Mouse (Mus musculus) forebrain, postnatal 0 days (tissue): ENCODE data around the gene Pi4kb. TPM values are rescaled to one million over a fixed set of nuclear protein-coding genes. Genes with fewer than 3 reads are reported as not detected.

ENCODE experiments used
- ATAC-seq: fragments of 200-750 bp; cut with Nextera tagmentation; 2 replicates; pipeline ENCODE4 v1.8.0; 2017; ENCODE audit warnings: mild to moderate bottlenecking, moderate library complexity
- DNase-seq: peaks from one replicate; pipeline ENCODE4 v3.0.0-alpha.2; 2015
- H3K27ac ChIP-seq: fragments of 300-500 bp; sonication (generic); 2 replicates; pipeline ENCODE4 v1.5.1; 2014; ENCODE audit warnings: low read depth, mild to moderate bottlenecking, antibody characterized with exemption, low read length, moderate library complexity, mixed read lengths
- H3K27me3 ChIP-seq: fragments of 300-500 bp; sonication (generic); 2 replicates; pipeline ENCODE4 v1.6.1; 2014; ENCODE audit warnings: mild to moderate bottlenecking, low read length, mixed read lengths; ENCODE audit not compliant: insufficient read depth
- H3K36me3 ChIP-seq: fragments of 300-500 bp; sonication (generic); 2 replicates; pipeline ENCODE4 v1.6.1; 2014; ENCODE audit warnings: mild to moderate bottlenecking, moderate library complexity; ENCODE audit not compliant: insufficient read depth
- H3K4me1 ChIP-seq: fragments of 300-500 bp; sonication (generic); 2 replicates; pipeline ENCODE4 v1.6.1; 2014; ENCODE audit warnings: antibody characterized with exemption; ENCODE audit not compliant: insufficient read depth
- H3K4me2 ChIP-seq: fragments of 300-500 bp; sonication (generic); 2 replicates; pipeline ENCODE4 v1.6.1; 2014; ENCODE audit warnings: low read depth, mild to moderate bottlenecking, moderate library complexity
- H3K4me3 ChIP-seq: fragments of 300-500 bp; sonication (generic); 2 replicates; pipeline ENCODE4 v1.5.1; 2014; ENCODE audit warnings: low read depth, low read length, mixed read lengths
- H3K9ac ChIP-seq: fragments of 300-500 bp; sonication (generic); 2 replicates; pipeline ENCODE4 v1.6.1; 2014; ENCODE audit warnings: mild to moderate bottlenecking
- H3K9me3 ChIP-seq: fragments of 300-500 bp; sonication (generic); 2 replicates; pipeline ENCODE4 v1.6.1; 2016; ENCODE audit warnings: low read length
- CTCF ChIP-seq: sonication (generic); IDR thresholded peaks from 2 replicates; pipeline ENCODE4 v1.5.1; 2016; ENCODE audit warnings: antibody characterized with exemption, control low read depth, low read depth
- WGBS: fragments of 180-500 bp; shearing (Covaris S2); extraction: QIAGEN DNeasy Blood & Tissue Kit; methylation state at CpG from one replicate; pipeline ENCODE4 v1.1.7; 2014; 5-methylcytosine and 5-hydroxymethylcytosine counted together
- polyA plus RNA-seq: library from polyadenylated mRNA; unstranded; fragments of >200 nt; fragmentation: Nextera tagmentation; extraction: Ambion mirVana; gene quantifications from 2 replicates; pipeline ENCODE4 v1.2.1, GENCODE M21; 2015
- total RNA-seq: library from RNA; depleted of rRNA; stranded (reverse); fragments of >200 nt; gene quantifications from 2 replicates; pipeline ENCODE4 v1.2.3, GENCODE M21; 2014

Gene Pi4kb
- total and polyA plus RNA-seq, 2 experiments from 2014 or later: 24.6 to 79.8 TPM

DNA sequence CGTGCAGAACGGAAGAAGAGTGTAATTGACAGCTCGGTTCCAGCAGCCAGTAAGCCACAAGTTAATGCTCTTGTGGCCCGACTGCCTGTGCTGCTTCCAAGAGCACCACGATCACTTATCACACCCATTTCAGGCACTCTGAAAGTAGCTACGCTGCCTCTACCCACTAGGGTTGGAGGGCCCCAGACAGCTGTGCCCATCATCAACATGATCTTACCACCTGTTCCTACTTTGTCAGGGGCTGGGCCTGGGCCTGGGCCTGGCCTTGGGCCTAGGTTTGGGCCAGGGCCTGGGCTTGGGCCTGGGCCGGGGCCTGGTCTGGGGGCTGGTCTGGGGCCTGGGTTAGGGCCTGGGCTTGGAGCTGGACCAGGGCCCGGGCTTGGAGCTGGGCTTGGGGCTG lies 16.2 kb upstream of the Pi4kb start:
- Histone ChIP-seq H3K27ac (no peak overlapping the region), H3K27me3 (no peaks in the 10 kb centered on the region), H3K4me3 (no peak overlapping the region), H3K4me1 (0 out of 2 replicates have a peak, but pooled peaks cover 7% of the 10 kb centered on the region), H3K9ac (no peak overlapping the region), H3K4me2 (no peak overlapping the region), H3K9me3 (no peaks in the 10 kb centered on the region), H3K36me3 (peaks cover 32% of the 10 kb centered on the region; the same call in 1 of the 2 replicates)
- no peak for TF ChIP-seq CTCF
- DNase-seq: no peak
- WGBS: 92% methylated on average over 8 of the region's 8 CpGs
- ATAC-seq: no peak

- Histone ChIP-seq H3K27ac (no peak overlapping the region), H3K4me1 (0 out of 2 replicates have a peak, but pooled peaks cover 7% of the 10 kb centered on the region), H3K9me3 (no peaks in the 10 kb centered on the region), H3K4me2 (no peak overlapping the region), H3K27me3 (no peaks in the 10 kb centered on the region), H3K36me3 (peaks cover 32% of the 10 kb centered on the region; the same call in 1 of the 2 replicates), H3K4me3 (no peak overlapping the region), H3K9ac (no peak overlapping the region)
- 47% methylated on average over 8 of the region's 8 CpGs for WGBS
- ATAC-seq (no peak), DNase-seq (no peak)
- no peak for TF ChIP-seq CTCF
Observed at GRCm38 (mm10) chr3:94959871-94960270, 14.7 kb upstream of the Pi4kb start.

DNA sequence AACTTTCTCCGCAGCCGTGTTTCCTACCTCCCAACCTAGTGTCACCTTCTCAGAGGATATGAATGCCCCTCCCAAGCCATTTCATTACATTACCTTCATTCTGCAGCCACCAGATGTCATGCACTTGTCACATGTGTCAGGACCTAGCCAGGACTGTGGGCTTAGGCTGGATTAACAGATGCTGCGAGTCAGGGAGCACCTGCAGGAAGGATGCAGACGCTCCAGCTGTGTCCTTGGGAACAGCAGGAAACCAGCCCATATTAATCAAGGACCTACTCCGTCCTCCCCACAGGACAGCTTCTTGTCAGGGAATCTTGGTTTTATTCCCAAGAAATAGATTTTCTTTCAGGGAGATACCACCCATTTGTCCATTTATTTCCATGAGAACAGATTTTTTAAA lies 14.2 kb upstream of the Pi4kb start:
- DNase-seq (no peak), ATAC-seq (no peak)
- Histone ChIP-seq H3K36me3 (peaks cover 32% of the 10 kb centered on the region; the same call in 1 of the 2 replicates), H3K9ac (no peak overlapping the region), H3K27me3 (no peaks in the 10 kb centered on the region), H3K27ac (no peak overlapping the region), H3K4me3 (no peak overlapping the region), H3K9me3 (no peaks in the 10 kb centered on the region), H3K4me1 (0 out of 2 replicates have a peak, but pooled peaks cover 2% of the 10 kb centered on the region), H3K4me2 (no peak overlapping the region)
- TF ChIP-seq CTCF: no peak
- WGBS: 59% methylated on average over 5 of the region's 5 CpGs

DNA sequence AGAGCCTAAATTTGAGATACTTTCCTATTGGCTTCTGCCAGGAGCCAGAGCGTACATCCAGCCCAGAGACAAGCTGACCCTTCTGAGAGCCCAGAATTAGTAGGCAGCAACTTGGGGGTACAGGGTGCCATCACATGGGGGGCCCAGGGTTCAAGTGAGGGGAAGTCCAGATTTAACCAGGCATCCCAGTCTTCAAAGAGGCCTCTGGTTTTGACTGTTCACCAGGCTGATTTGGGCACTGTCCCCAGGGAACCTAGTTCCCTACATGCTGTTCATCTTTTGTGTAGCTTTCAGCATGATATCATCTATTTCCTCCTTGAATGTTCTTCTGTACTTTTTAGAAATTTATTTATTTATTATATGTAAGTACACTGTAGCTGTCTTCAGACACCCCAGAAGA lies 9.5 kb upstream of the Pi4kb start:
- H3K27me3 ChIP-seq: no peaks in the 10 kb centered on the region
- no peaks in the 10 kb centered on the region for H3K4me1 ChIP-seq
- no peak overlapping the region for H3K4me2 ChIP-seq
- no peak overlapping the region for H3K4me3 ChIP-seq
- H3K36me3 ChIP-seq: no peaks in the 10 kb centered on the region
- no peak for TF ChIP-seq CTCF
- 94% methylated on average over 1 of the region's 1 CpGs for WGBS
- no peak for ATAC-seq
- H3K27ac ChIP-seq: no peak overlapping the region
- no peak overlapping the region for H3K9ac ChIP-seq
- DNase-seq: no peak
- no peaks in the 10 kb centered on the region for H3K9me3 ChIP-seq

DNA sequence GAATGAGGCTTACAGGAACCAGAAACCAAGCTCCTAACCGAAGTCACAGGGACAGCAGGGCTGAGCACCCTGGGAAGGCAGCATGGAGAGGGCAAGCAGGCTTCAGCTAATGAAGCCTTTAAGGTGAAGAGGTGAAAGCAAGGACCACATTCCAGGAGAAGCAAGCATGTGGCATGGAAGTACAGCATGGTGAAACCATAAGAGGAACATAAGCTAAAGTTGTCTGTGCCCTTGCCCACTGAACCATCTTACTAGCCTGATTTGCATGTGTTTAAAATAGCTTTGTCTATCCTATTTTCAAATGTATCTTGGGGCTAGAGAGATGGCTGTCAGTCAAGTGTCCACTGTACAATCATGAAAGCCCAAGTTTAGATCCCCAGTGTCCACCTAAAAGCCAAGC lies 8.7 kb upstream of the Pi4kb start:
- H3K4me1 ChIP-seq: no peaks in the 10 kb centered on the region
- no peak overlapping the region for H3K9ac ChIP-seq
- 66% methylated on average over 1 of the region's 1 CpGs for WGBS

DNA sequence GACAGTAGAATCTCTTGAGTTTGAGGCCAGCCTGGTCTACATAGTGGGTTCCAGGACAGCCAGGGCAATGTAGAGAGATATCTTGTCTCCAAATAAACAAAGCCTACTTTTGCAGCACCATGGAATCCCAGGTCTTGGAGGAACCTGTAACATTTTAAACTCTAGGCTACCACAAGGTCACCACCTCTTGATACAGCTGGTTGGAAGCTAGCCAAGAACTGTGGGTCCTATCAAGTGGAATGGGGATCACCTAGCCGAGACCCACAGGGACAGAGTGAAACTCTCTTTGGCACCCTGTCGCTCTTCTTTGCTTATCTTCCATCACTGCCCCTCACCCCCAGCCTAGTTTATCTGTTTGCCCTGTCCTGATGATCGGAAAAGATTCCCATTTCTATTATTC lies 2.0 kb upstream of the Pi4kb start:
- H3K9ac ChIP-seq: no peak overlapping the region
- DNase-seq (no peak), ATAC-seq (no peak)
- H3K4me3 ChIP-seq: no peak overlapping the region
- TF ChIP-seq CTCF: no peak
- H3K36me3 ChIP-seq: no peaks in the 10 kb centered on the region
- H3K9me3 ChIP-seq: no peaks in the 10 kb centered on the region
- 90% methylated on average over 3 of the region's 3 CpGs for WGBS
- no peak overlapping the region for H3K4me2 ChIP-seq
- H3K4me1 ChIP-seq: peaks cover 12% of the 10 kb centered on the region
- H3K27me3 ChIP-seq: no peaks in the 10 kb centered on the region
- no peak overlapping the region for H3K27ac ChIP-seq

More for the DNA sequence above, 8.7 kb upstream of the Pi4kb start:
- TF ChIP-seq CTCF: no peak
- Histone ChIP-seq H3K27ac (no peak overlapping the region), H3K4me3 (no peak overlapping the region), H3K4me2 (no peak overlapping the region), H3K9me3 (no peaks in the 10 kb centered on the region), H3K27me3 (no peaks in the 10 kb centered on the region), H3K36me3 (no peaks in the 10 kb centered on the region)
- DNase-seq: no peak
- no peak for ATAC-seq

DNA sequence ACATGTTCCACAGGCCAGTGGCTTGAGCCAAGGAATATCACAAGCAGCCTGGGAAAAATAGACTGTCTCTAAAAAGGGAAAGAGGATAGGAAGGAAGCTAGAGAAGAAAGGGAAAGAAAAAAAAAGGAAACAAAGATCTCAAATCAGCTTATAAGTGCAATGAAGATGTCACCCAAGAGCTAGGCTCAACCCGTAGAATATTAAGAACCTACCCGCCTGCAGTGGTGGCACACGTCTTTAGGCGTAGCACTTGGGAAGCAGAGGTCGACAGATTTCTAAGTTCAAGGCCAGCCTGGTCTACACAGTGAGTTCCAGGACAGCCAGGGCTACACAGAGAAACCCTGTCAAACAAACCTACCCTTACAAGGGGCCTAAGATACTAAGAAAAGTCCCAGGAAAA lies 911 bp upstream of the Pi4kb start:
- WGBS: 89% methylated on average over 5 of the region's 5 CpGs
- no peak overlapping the region; the same call in 1 of the 2 replicates for H3K4me3 ChIP-seq
- peaks cover 12% of the 10 kb centered on the region for H3K4me1 ChIP-seq
- H3K36me3 ChIP-seq: no peaks in the 10 kb centered on the region
- no peak for DNase-seq
- no peak overlapping the region for H3K27ac ChIP-seq
- H3K9me3 ChIP-seq: no peaks in the 10 kb centered on the region
- no peaks in the 10 kb centered on the region for H3K27me3 ChIP-seq
- H3K9ac ChIP-seq: no peak overlapping the region
- TF ChIP-seq CTCF: no peak
- peak overlapping the region; percentile 70; the same call in 1 of the 2 replicates for H3K4me2 ChIP-seq
- ATAC-seq: no peak
